ENCODE assay signal across 16 mouse cellular contexts in genomic region chr8:124184078-124184477, GRCm38 (mm10). TPM values are rescaled to one million over a fixed set of nuclear protein-coding genes. Genes with fewer than 3 reads are reported as not detected.
DNase-seq lines count a peak whose midpoint lies in the region; ATAC-seq lines count a peak whose summit lies in the region.
"Had no signal": no experiment of that assay in that cellular context is flagged by ENCODE, and none has a peak within 500 bp of the region (broad histone marks: within the 10 kb centered on the region; RNA-seq: fewer than 3 reads in every experiment).

No protein-coding gene starts in this region.

- no peak overlapping the region for H3K27ac ChIP-seq in heart, embryonic 12.5 days (ENCODE audit: poor library complexity, severe bottlenecking)
- H3K27ac ChIP-seq in midbrain, embryonic 12.5 days (replicated peaks): 0 out of 2 replicates have a peak overlapping the region, but pooled peaks have one; percentile 15
- H3K27ac ChIP-seq in midbrain, embryonic 16.5 days (ENCODE audit: low read length): no peak overlapping the region
- H3K27ac ChIP-seq in forebrain, embryonic 16.5 days (ENCODE audit: low read length): no peak overlapping the region
- H3K27ac ChIP-seq: left cerebral cortex, adult 2 months had no signal

- no peak for ATAC-seq in heart, embryonic 12.5 days (ENCODE audit: insufficient number of reproducible peaks, low FRiP score)
- ATAC-seq in midbrain, embryonic 12.5 days (ENCODE audit: low FRiP score, low read depth): no peak
- no peak for ATAC-seq in midbrain, embryonic 16.5 days
- peak; percentile 74 for ATAC-seq in forebrain, embryonic 16.5 days
- ATAC-seq in CD4-positive, CD25-positive, alpha-beta regulatory T cell, adult 4 months: no peak
- ATAC-seq: Patski had no signal

- peaks cover 35% of the 10 kb centered on the region for H3K27me3 ChIP-seq in heart, embryonic 12.5 days (replicated peaks)
- H3K27me3 ChIP-seq in midbrain, embryonic 12.5 days: no peaks in the 10 kb centered on the region
- H3K27me3 ChIP-seq in midbrain, embryonic 16.5 days (ENCODE audit: control insufficient read depth, insufficient read depth, low read depth, low read length): no peaks in the 10 kb centered on the region
- no peaks in the 10 kb centered on the region for H3K27me3 ChIP-seq in forebrain, embryonic 16.5 days (replicated peaks; ENCODE audit: control insufficient read depth, insufficient read depth, low read length)
- H3K27me3 ChIP-seq: Patski had no signal

- H3K4me3 ChIP-seq in heart, embryonic 12.5 days: no peak overlapping the region
- no peak overlapping the region for H3K4me3 ChIP-seq in midbrain, embryonic 12.5 days
- H3K4me3 ChIP-seq in midbrain, embryonic 16.5 days (ENCODE audit: low read depth, low read length): no peak overlapping the region
- no peak overlapping the region for H3K4me3 ChIP-seq in forebrain, embryonic 16.5 days (replicated peaks; ENCODE audit: low read length)
- H3K4me3 ChIP-seq: left cerebral cortex, adult 2 months had no signal

- no peak overlapping the region for H3K4me2 ChIP-seq in heart, embryonic 12.5 days
- H3K4me2 ChIP-seq in midbrain, embryonic 12.5 days (replicated peaks): no peak overlapping the region
- no peak overlapping the region for H3K4me2 ChIP-seq in midbrain, embryonic 16.5 days (ENCODE audit: low read length)
- no peak overlapping the region for H3K4me2 ChIP-seq in forebrain, embryonic 16.5 days (ENCODE audit: low read length)
- H3K4me2 ChIP-seq: liver, embryonic 11.5 days had no signal

- peak; percentile 94 for DNase-seq in heart, adult 11 months
- peak; percentile 25 for DNase-seq in skeletal muscle tissue, adult 2 months (ENCODE audit: low read depth, low spot score)
- DNase-seq in gastrocnemius, postnatal 25 days: no peak
- DNase-seq: adrenal gland, adult 8-10 months; cerebellum, adult 11 months; gastrocnemius, postnatal 14 days; kidney, postnatal 14 days; thymus, postnatal 14 days had no signal

- H3K36me3 ChIP-seq in heart, embryonic 12.5 days: no peaks in the 10 kb centered on the region
- no peaks in the 10 kb centered on the region for H3K36me3 ChIP-seq in midbrain, embryonic 12.5 days
- no peaks in the 10 kb centered on the region for H3K36me3 ChIP-seq in midbrain, embryonic 16.5 days (ENCODE audit: control insufficient read depth, insufficient read depth, low read length)
- H3K36me3 ChIP-seq in forebrain, embryonic 16.5 days (ENCODE audit: control insufficient read depth, insufficient read depth): no peaks in the 10 kb centered on the region

- peaks cover 41% of the 10 kb centered on the region for H3K4me1 ChIP-seq in heart, embryonic 12.5 days (replicated peaks)
- 0 out of 2 replicates have a peak, but pooled peaks cover 4% of the 10 kb centered on the region for H3K4me1 ChIP-seq in midbrain, embryonic 12.5 days
- H3K4me1 ChIP-seq in midbrain, embryonic 16.5 days (ENCODE audit: control insufficient read depth, insufficient read depth, low read length): peaks cover 9% of the 10 kb centered on the region; the same call in 1 of the 2 replicates
- H3K4me1 ChIP-seq in forebrain, embryonic 16.5 days (replicated peaks; ENCODE audit: control insufficient read depth, insufficient read depth, low read length): peaks cover 23% of the 10 kb centered on the region

- no peaks in the 10 kb centered on the region for H3K9me3 ChIP-seq in heart, embryonic 12.5 days (replicated peaks)
- no peaks in the 10 kb centered on the region for H3K9me3 ChIP-seq in midbrain, embryonic 12.5 days
- H3K9me3 ChIP-seq in midbrain, embryonic 16.5 days (replicated peaks; ENCODE audit: control insufficient read depth, low read length, poor library complexity, severe bottlenecking): no peaks in the 10 kb centered on the region
- H3K9me3 ChIP-seq in forebrain, embryonic 16.5 days (ENCODE audit: control insufficient read depth, low read length): no peaks in the 10 kb centered on the region

- WGBS in heart, embryonic 12.5 days: 47% methylated on average over 3 of the region's 3 CpGs
- WGBS in midbrain, embryonic 12.5 days: 81% methylated on average over 3 of the region's 3 CpGs
- WGBS in midbrain, embryonic 16.5 days: 67% methylated on average over 3 of the region's 3 CpGs
- 55% methylated on average over 3 of the region's 3 CpGs for WGBS in forebrain, embryonic 16.5 days

- no peak overlapping the region for H3K9ac ChIP-seq in heart, embryonic 12.5 days
- no peak overlapping the region for H3K9ac ChIP-seq in midbrain, embryonic 12.5 days (replicated peaks)
- H3K9ac ChIP-seq in midbrain, embryonic 16.5 days (ENCODE audit: low read depth, low read length): no peak overlapping the region
- no peak overlapping the region for H3K9ac ChIP-seq in forebrain, embryonic 16.5 days (replicated peaks; ENCODE audit: low read depth, low read length)

RNA-seq across cellular contexts. Expression of gene Galnt2, which starts 47.1 kb away (rescaled TPM):
- 77.9 and 80.9 TPM in 2 replicates for polyA plus RNA-seq in heart, embryonic 12.5 days (2016; fragmentation: Nextera tagmentation; extraction: Ambion mirVana)
- polyA plus RNA-seq in midbrain, embryonic 12.5 days (2016; fragmentation: Nextera tagmentation; extraction: Ambion mirVana): 80.7 and 86.2 TPM in 2 replicates
- 45.7 and 49.0 TPM in 2 replicates for polyA plus RNA-seq in midbrain, embryonic 16.5 days (2015; fragmentation: Nextera tagmentation; extraction: Ambion mirVana)
- polyA plus RNA-seq in forebrain, embryonic 16.5 days (2015; fragmentation: Nextera tagmentation; extraction: Ambion mirVana): 47.8 and 48.9 TPM in 2 replicates
- 10 to 100 TPM; 18.5 to 18.7 TPM for polyA plus RNA-seq in CD4-positive, CD25-positive, alpha-beta regulatory T cell, adult 4 months (2017; shearing (Covaris generic))
- total RNA-seq in gastrocnemius, postnatal 25 days (2021): 10 to 100 TPM; 30.7 to 39.0 TPM
